Mouse (Mus musculus) T-helper 1 cell (primary cell): ENCODE data around the gene Gata3.

ENCODE experiments used
- in situ Hi-C: fragments of 300-600 bp; cut with MboI, MseI; formaldehyde crosslinking; loops from one replicate; pipeline ENCODE4 v1.15.1; 2025; ENCODE audit warnings: high pct_unique_total_duplicates

Gata3 gene

GRCm38 (mm10) chr2:9875220-9875619 is 14.6 kb downstream of the Gata3 start:
- in situ Hi-C loops, result loop anchor here (10.0 kb wide), 1 partner anchor 1290 kb away; no protein-coding TSS in a partner anchor

- in situ Hi-C loops, result loop anchor here (5.0 to 10.0 kb wide), 2 partner anchors 297 to 1290 kb away; no protein-coding TSS in a partner anchor
Measured at GRCm38 (mm10) chr2:9874467-9875219, 15.2 kb downstream of the Gata3 start.

- in situ Hi-C loops, result loop anchor here (5.0 to 10.0 kb wide), 2 partner anchors 296 to 1291 kb away; no protein-coding TSS in a partner anchor
Measured at GRCm38 (mm10) chr2:9873757-9874156, 16.1 kb downstream of the Gata3 start.

GRCm38 (mm10) chr2:9872682-9873081 is 17.2 kb downstream of the Gata3 start:
- in situ Hi-C loops, result loop anchor here (5.0 to 10.0 kb wide), 2 partner anchors 295 to 1292 kb away; no protein-coding TSS in a partner anchor

- in situ Hi-C loops, result loop anchor here (5.0 to 10.0 kb wide), 2 partner anchors 294 to 1293 kb away; no protein-coding TSS in a partner anchor
Measured at GRCm38 (mm10) chr2:9871798-9872197, 18.0 kb downstream of the Gata3 start.

- in situ Hi-C loops, result loop anchor here (5.0 to 10.0 kb wide), 2 partner anchors 294 to 1294 kb away; no protein-coding TSS in a partner anchor
Measured at GRCm38 (mm10) chr2:9871141-9871716, 18.6 kb downstream of the Gata3 start.

GRCm38 (mm10) chr2:9867092-9867825 is 22.6 kb downstream of the Gata3 start:
- in situ Hi-C loops, result no loop called here

GRCm38 (mm10) chr2:9860698-9861097 is 29.1 kb downstream of the Gata3 start:
- in situ Hi-C loops, result no loop called here

GRCm38 (mm10) chr2:9855861-9856260 is 34.0 kb downstream of the Gata3 start:
- in situ Hi-C loops, result no loop called here

- in situ Hi-C loops, result no loop called here
Measured at GRCm38 (mm10) chr2:9852851-9853576, 36.8 kb downstream of the Gata3 start.

- in situ Hi-C loops, result no loop called here
Measured at GRCm38 (mm10) chr2:9835195-9835594, 54.6 kb downstream of the Gata3 start.

GRCm38 (mm10) chr2:9833712-9834111 is 56.1 kb downstream of the Gata3 start:
- in situ Hi-C loops, result no loop called here

GRCm38 (mm10) chr2:9827624-9828023 is 62.2 kb downstream of the Gata3 start:
- in situ Hi-C loops, result no loop called here

- in situ Hi-C loops, result no loop called here
Measured at GRCm38 (mm10) chr2:9820611-9821010, 69.2 kb downstream of the Gata3 start.

- in situ Hi-C loops, result no loop called here
Measured at GRCm38 (mm10) chr2:9818177-9818785, 71.6 kb downstream of the Gata3 start.
